Mouse (Mus musculus) spleen, adult 2 months (tissue): Measurements from ENCODE around the gene Jpt1.

ENCODE experiments used
- CTCF ChIP-seq: fragments of 200-500 bp; IDR thresholded peaks from 2 replicates; pipeline ENCODE4 v1.5.1; 2011; ENCODE audit warnings: mild to moderate bottlenecking, inconsistent platforms; ENCODE audit not compliant: insufficient read depth, insufficient read length, insufficient replicate concordance; ENCODE audit errors: extremely low read depth
- POLR2A ChIP-seq: fragments of 200-500 bp; IDR thresholded peaks from 2 replicates; pipeline ENCODE4 v1.6.1; 2011; ENCODE audit warnings: low read depth, low read length, inconsistent platforms

- TF ChIP-seq CTCF = no peak
- TF ChIP-seq POLR2A = no peak
Measured at GRCm38 (mm10) chr11:115453306-115453705, 60.9 kb downstream of the Jpt1 start.
